Mouse (Mus musculus) E14TG2a.4 (cell line): ENCODE results near the gene Kmt5b.

ENCODE experiments used
- CTCF ChIP-seq: conservative IDR thresholded peaks from 2 replicates; pipeline ENCODE4 v1.5.1; 2014; ENCODE audit warnings: low read length
- NANOG ChIP-seq: IDR thresholded peaks from 2 replicates; pipeline ENCODE4 v1.6.1; 2014; ENCODE audit warnings: borderline replicate concordance, low read length, mixed read lengths
- POU5F1 ChIP-seq: IDR thresholded peaks from 2 replicates; pipeline ENCODE4 v1.6.1; 2014; ENCODE audit warnings: low read length, borderline replicate concordance

DNA sequence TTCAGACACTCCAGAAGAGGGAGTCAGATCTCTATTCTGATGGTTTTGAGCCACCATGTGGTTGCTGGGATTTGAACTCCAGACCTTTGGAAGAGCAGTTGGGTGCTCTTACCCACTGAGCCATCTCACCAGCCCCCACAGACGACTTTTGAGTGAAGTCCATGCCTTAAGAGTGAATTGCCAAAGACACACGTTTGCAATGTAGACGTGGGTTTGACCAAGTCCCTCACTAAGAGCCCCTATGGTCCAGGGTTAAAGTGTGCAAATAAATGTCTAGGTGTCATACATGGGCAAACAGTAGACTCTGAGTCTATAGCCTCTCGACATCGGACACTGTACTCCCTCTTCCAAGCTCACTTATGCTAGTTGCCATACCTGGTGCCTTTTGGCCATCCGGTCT, 2.3 kb downstream of the Kmt5b start:
- TF ChIP-seq CTCF = no peak
- TF ChIP-seq POU5F1 = no peak
- TF ChIP-seq NANOG = no peak
